Mouse (Mus musculus): ENCODE measurements at regions not wholly inside any gene's neighbourhood (a gene's known extent, or its start where the extent isn't known, plus 50 kb on each side); places are given as distances from the start of the nearest gene placed in this dataset.

GRCm38 (mm10) chrX:93888966-93889365, 57.0 kb upstream of the Pdk3 start:
- TF ChIP-seq CTCF (IDR thresholded peaks at IDR 0.05; ENCODE audit: extremely low read depth, insufficient read length, insufficient replicate concordance, low read depth, low read length) = no peak
- no peak for TF ChIP-seq POLR2A (IDR thresholded peaks at IDR 0.05; ENCODE audit: low read depth, low read length)
